ENCODE assay signal across 17 mouse cellular contexts in the genomic region with DNA sequence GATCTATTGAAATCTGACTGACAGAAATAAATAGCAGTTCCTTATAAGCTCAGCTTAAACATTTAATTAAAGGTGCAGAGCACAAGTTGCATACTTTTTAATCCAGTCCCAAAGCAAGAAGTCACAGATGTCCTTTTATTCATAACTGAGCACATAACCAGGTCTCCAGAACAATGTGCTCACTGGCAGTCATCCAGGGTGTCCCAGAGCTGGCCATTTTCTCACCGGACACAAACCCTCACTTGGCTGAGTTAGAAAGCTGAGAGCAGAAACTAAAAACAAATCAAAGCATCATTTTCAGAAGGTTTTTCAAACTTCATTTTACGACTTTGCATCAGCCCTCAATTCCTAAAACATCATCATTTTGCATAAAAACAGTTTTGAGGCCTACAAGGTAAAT.
DNase-seq lines count a peak whose midpoint lies in the region; ATAC-seq lines count a peak whose summit lies in the region.
"Had no signal": no experiment of that assay in that cellular context is flagged by ENCODE, and none has a peak within 500 bp of the region (broad histone marks: within the 10 kb centered on the region; RNA-seq: fewer than 3 reads in every experiment).

No protein-coding gene starts in this region.

- no peak overlapping the region for H3K4me3 ChIP-seq in heart, embryonic 12.5 days
- no peak overlapping the region for H3K4me3 ChIP-seq in forebrain, embryonic 16.5 days (replicated peaks; ENCODE audit: low read length)
- H3K4me3 ChIP-seq: embryonic facial prominence, embryonic 12.5 days; hindbrain, embryonic 15.5 days; layer of hippocampus, adult 2 months; limb, embryonic 13.5 days; liver, embryonic 15.5 days had no signal

- WGBS in heart, embryonic 12.5 days: 62% methylated on average over 2 of the region's 2 CpGs
- WGBS in forebrain, embryonic 16.5 days: 42% methylated on average over 2 of the region's 2 CpGs

- H3K36me3 ChIP-seq in heart, embryonic 12.5 days: no peaks in the 10 kb centered on the region
- H3K36me3 ChIP-seq in forebrain, embryonic 16.5 days (ENCODE audit: control insufficient read depth, insufficient read depth): no peaks in the 10 kb centered on the region
- H3K36me3 ChIP-seq: embryonic facial prominence, embryonic 12.5 days; hindbrain, embryonic 15.5 days; limb, embryonic 13.5 days; liver, embryonic 15.5 days had no signal

- peak; percentile 40 to 70 for DNase-seq in heart, adult 18-20 months
- peak; percentile 13 for DNase-seq in left cerebral cortex, postnatal 4 days
- DNase-seq in left cerebral cortex, postnatal 25 days (ENCODE audit: low spot score in 2 of 2): no peak
- peak; percentile 30 for DNase-seq in gastrocnemius, postnatal 10 days
- DNase-seq in heart, postnatal 14 days: peak; percentile 56 to 62
- no peak for DNase-seq in spleen, postnatal 14 days (ENCODE audit: low spot score in 2 of 2)
- DNase-seq: adrenal gland, postnatal 14 days; lung, postnatal 36 days had no signal

- no peak for ATAC-seq in heart, embryonic 12.5 days (ENCODE audit: insufficient number of reproducible peaks, low FRiP score)
- ATAC-seq in forebrain, embryonic 16.5 days: no peak
- ATAC-seq: intestine, postnatal 0 days had no signal

- H3K4me1 ChIP-seq in heart, embryonic 12.5 days (replicated peaks): no peaks in the 10 kb centered on the region
- no peaks in the 10 kb centered on the region for H3K4me1 ChIP-seq in forebrain, embryonic 16.5 days (replicated peaks; ENCODE audit: control insufficient read depth, insufficient read depth, low read length)
- H3K4me1 ChIP-seq: embryonic facial prominence, embryonic 12.5 days; hindbrain, embryonic 15.5 days; limb, embryonic 13.5 days; liver, embryonic 15.5 days had no signal

- no peak overlapping the region for H3K4me2 ChIP-seq in heart, embryonic 12.5 days
- H3K4me2 ChIP-seq in forebrain, embryonic 16.5 days (ENCODE audit: low read length): no peak overlapping the region
- H3K4me2 ChIP-seq: embryonic facial prominence, embryonic 12.5 days; hindbrain, embryonic 15.5 days; limb, embryonic 13.5 days; liver, embryonic 15.5 days had no signal

- H3K27me3 ChIP-seq in heart, embryonic 12.5 days (replicated peaks): no peaks in the 10 kb centered on the region
- H3K27me3 ChIP-seq in forebrain, embryonic 16.5 days (replicated peaks; ENCODE audit: control insufficient read depth, insufficient read depth, low read length): no peaks in the 10 kb centered on the region
- H3K27me3 ChIP-seq: embryonic facial prominence, embryonic 12.5 days; hindbrain, embryonic 15.5 days; limb, embryonic 13.5 days; liver, embryonic 15.5 days had no signal

- H3K9me3 ChIP-seq in heart, embryonic 12.5 days (replicated peaks): no peaks in the 10 kb centered on the region
- H3K9me3 ChIP-seq in forebrain, embryonic 16.5 days (ENCODE audit: control insufficient read depth, low read length): no peaks in the 10 kb centered on the region
- H3K9me3 ChIP-seq: embryonic facial prominence, embryonic 12.5 days; hindbrain, embryonic 15.5 days; limb, embryonic 13.5 days; liver, embryonic 15.5 days had no signal

- H3K9ac ChIP-seq in heart, embryonic 12.5 days: no peak overlapping the region
- H3K9ac ChIP-seq in forebrain, embryonic 16.5 days (replicated peaks; ENCODE audit: low read depth, low read length): no peak overlapping the region
- H3K9ac ChIP-seq: embryonic facial prominence, embryonic 12.5 days; hindbrain, embryonic 15.5 days; limb, embryonic 13.5 days; liver, embryonic 15.5 days had no signal

- H3K27ac ChIP-seq in heart, embryonic 12.5 days (ENCODE audit: poor library complexity, severe bottlenecking): no peak overlapping the region; the same call in 1 of the 2 replicates
- H3K27ac ChIP-seq in forebrain, embryonic 16.5 days (ENCODE audit: low read length): no peak overlapping the region
- H3K27ac ChIP-seq: embryonic facial prominence, embryonic 12.5 days; hindbrain, embryonic 15.5 days; layer of hippocampus, adult 2 months; limb, embryonic 13.5 days; liver, embryonic 15.5 days; stomach, postnatal 0 days had no signal

- intact Hi-C loops in left cerebral cortex, postnatal 4 days (cut with DNase I): no loop called here
- intact Hi-C loops in left cerebral cortex, postnatal 25 days (cut with DNase I): no loop called here
- intact Hi-C loops in heart, postnatal 14 days (cut with DNase I): no loop called here

Comparison
In these comparisons a context has a peak if more than half of its experiments do, and no peak if none do; other contexts are left out.
1. DNase-seq: peak in heart, adult 18-20 months (2 of 2), left cerebral cortex, postnatal 4 days (single experiment), gastrocnemius, postnatal 10 days (single experiment) and heart, postnatal 14 days (2 of 2); none in left cerebral cortex, postnatal 25 days (0 of 2) and spleen, postnatal 14 days (0 of 2).